Mouse (Mus musculus): ENCODE results near the gene Cfap46.
A peak's percentile ranks its signal among the peaks of the same experiment; 100 is the strongest.
"Not testable (repeated sequence)": the region's sequence is repeated elsewhere in the genome, so short reads cannot be mapped to it uniquely, and the experiment has no call there.

Cfap46 gene

DNA sequence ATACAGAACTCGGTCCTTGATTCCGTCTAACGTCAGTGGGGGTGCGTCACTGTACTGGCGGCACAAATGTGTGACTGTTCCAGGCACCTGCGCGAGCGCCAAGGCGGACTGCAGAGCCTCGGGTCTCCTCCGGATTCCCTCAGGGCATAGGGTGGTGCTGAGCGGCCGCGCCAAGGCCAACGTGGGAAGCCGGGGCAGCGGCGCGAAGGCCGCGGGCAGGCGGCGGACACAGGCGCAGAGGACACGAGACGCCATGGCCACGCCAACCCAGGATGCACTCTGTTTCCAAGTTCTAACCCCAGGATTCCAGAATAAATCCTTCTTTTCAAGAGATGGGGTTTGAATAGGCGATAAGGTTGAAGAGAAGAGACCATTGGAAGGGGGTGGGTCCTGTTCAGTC, 23.7 kb downstream of the Cfap46 start:
- not testable (repeated sequence) for DNase-seq

DNA sequence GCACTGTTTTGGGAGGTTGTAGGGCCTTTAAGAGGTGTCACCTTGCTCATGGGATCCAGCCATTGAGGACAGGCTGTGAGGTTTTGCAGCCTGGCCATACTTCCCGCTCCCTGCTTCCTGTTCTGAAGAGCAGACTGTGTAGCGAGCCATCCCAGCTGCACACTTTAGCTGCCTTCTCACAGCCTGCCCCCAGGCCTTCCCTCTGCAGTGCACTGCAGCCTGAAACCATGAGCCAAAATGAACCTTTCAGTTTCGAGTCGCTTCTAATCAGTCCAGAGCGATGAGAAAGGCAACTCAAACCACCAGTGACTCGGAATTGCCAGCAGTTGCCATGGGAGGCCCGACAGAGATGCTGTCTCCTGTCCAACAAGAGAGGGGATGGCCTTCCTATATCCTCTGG, 33.9 kb downstream of the Cfap46 start:
- DNase-seq, result no peak

DNA sequence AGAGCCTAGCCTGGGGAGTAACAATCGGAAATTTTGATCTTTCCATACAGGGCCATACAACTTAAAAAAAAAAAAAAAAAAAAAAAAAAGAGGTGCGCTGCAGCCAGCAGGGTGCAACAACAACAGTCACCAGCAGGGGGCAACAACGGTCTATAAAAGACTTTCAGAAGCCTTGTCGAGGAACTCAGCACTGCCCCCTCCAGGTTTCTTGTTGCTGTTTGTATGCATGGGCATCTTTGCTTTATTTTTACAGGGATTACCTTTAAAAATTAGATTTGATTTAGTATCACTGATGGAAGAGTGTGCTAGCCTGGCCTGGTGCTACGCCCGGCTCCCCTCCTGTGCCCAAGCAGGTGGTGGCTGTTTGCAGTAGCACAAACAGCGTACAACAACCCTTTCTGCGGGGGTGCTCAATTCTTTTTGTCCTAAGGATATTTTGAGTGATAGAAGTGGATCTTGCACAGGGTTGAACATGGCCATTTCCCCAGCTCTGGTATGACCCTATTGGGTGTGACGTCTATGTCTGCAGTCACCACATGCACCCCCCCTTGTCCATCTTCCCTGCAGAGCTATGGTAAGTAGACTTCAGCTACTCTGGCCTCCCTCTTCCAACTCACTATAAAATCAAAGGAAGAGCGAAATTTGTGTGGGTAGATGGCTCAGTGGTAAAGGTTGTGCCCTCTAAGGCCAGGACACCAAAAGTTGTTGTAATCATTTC, 35.4 kb downstream of the Cfap46 start:
- peak; percentile 99 for DNase-seq

- DNase-seq, result no peak
Observed at GRCm38 (mm10) chr7:139633393-139633792, 50.2 kb downstream of the Cfap46 start.

DNA sequence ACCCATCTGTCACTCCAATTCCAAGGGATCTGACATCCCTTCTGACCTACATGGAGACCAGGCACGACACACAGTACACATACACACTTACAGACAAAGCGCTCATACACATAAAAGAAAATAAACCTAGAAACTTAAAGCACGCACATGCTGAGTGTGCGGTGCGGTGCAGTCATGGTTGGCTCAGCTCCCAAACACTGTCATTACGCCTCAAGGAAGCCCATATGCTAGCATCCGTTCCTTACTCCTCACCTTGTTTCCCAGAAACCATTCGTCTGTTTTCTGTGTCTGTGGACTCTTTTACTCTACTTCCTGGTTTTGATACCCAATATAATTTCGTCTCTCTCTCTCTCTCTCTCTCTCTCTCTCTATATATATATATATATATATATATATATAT, 58.5 kb downstream of the Cfap46 start:
- no peak for DNase-seq

DNA sequence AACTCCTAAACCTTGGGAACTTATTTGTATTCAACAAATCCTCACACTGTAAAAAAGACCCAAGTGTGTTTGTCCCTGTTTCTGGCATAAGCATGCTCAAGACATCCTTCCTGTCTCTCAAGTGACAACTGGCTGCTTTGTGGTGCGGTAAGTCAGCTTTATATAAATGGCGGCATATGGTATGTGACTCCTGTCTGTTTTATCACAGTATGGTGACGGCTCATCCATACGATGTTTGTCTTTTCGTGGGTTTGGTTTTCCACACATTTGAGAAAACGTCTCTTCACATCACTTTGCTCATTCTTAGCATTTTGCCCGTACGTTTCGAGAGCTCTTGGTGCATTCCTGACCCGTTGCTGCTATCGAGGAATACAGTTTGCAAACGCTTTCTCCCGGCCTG, 61.0 kb downstream of the Cfap46 start:
- no peak for DNase-seq

- peak; percentile 69 for DNase-seq
Observed at GRCm38 (mm10) chr7:139615767-139616766, 67.5 kb downstream of the Cfap46 start.

GRCm38 (mm10) chr7:139610328-139610727, 73.3 kb downstream of the Cfap46 start:
- DNase-seq, result no peak

- no peak for DNase-seq
Observed at GRCm38 (mm10) chr7:139595862-139596261, 87.8 kb downstream of the Cfap46 start.

DNA sequence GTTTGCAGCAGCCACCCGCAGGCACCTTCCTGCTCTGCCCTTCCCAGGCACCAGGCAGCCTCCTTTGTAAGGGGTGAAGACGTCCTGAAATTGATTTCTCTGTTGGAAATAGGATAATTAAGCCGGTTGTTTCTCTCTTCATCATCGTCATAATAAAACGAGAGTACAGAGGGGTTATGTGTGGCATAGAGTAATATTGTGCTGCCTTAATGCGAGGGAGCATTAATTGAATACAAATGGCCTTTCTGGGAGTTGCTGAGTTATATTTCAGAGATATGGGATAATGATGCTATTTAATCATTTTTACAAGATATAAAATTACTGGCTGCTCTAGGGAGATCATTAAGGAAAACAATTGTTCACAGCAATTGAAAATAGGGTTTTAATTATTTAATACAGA, 88.3 kb downstream of the Cfap46 start:
- no peak for DNase-seq

DNA sequence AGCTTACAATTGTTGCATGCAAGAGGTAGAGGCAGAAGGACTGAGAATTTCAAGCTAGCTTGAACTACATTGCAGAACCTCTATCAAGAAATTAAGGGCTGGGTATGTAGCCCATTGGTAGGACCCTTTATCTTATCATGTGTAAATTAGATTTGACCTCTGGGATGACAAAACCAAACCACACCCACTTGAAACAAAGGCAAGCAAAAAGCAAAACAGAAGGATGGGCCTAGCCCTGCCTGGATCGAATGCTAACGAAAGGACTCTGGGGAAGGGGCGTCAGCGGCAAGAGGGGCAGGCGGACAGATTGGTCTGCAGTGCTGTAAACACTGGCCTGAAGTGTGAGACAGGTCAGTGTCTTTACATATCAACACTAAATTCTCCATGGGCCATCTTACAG, 92.3 kb downstream of the Cfap46 start:
- DNase-seq, result no peak

DNA sequence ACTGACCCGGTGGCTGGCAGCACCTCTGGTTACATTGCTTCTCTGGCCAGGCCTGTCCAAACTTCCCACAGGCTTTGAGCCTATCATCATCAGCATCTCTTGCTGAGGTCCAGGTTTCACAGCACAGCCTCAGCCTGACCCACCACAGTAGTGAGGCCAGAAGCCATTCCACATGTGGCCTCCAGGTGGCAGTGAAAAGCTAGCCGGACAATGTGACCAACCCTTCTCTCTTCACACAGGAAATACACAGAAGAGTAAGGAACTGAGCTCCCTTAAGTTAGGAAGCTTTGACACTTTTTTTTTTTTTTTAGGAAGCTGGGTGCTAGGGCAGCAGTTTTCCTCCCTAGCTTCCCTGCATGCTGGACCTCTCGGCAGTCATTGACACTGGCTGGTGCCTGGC, 93.3 kb downstream of the Cfap46 start:
- peak; percentile 30 for DNase-seq

- DNase-seq, result no peak
Observed at GRCm38 (mm10) chr7:139587919-139588318, 95.7 kb downstream of the Cfap46 start.

DNA sequence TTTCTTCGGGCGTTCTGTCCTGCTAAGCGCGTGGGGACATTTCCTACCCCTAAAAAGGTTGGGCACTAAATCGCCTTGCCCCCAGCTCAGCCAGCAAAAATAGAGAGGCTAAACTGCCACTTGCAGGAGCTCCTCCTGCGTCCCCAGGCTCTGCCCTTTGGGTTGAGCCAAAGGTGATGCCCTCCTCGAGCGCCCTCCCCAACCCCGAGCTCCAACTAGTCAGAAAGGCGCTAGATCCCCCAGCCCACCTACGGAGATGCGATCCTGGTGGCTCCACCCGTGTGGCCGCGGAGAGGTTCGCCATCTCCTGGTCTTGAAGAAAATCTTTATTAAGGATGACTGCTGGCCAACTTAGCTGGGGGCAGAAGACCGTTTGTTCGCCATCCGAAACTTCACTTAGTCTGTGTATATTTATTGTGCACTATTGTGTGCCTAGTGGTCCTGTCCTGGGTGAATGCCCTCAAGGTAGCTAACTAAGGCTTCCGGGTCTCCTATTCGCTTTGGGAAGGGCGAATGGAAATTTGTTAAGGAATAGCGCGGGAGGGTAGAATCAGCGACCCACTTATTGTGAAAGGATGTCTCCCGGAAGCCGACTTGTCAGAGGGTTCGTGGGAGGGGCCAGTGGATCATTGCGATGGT, 98.3 kb downstream of the Cfap46 start:
- no peak for DNase-seq

- DNase-seq, result no peak
Observed at GRCm38 (mm10) chr7:139584221-139585175, 99.1 kb downstream of the Cfap46 start.

GRCm38 (mm10) chr7:139583094-139583737, 100.4 kb downstream of the Cfap46 start:
- no peak for DNase-seq

- DNase-seq, result no peak
Observed at GRCm38 (mm10) chr7:139582595-139582994, 101.0 kb downstream of the Cfap46 start, which contains the start of gene Nkx6-2. Nkx6-2 (minus strand) TSS chr7:139582797.

DNA sequence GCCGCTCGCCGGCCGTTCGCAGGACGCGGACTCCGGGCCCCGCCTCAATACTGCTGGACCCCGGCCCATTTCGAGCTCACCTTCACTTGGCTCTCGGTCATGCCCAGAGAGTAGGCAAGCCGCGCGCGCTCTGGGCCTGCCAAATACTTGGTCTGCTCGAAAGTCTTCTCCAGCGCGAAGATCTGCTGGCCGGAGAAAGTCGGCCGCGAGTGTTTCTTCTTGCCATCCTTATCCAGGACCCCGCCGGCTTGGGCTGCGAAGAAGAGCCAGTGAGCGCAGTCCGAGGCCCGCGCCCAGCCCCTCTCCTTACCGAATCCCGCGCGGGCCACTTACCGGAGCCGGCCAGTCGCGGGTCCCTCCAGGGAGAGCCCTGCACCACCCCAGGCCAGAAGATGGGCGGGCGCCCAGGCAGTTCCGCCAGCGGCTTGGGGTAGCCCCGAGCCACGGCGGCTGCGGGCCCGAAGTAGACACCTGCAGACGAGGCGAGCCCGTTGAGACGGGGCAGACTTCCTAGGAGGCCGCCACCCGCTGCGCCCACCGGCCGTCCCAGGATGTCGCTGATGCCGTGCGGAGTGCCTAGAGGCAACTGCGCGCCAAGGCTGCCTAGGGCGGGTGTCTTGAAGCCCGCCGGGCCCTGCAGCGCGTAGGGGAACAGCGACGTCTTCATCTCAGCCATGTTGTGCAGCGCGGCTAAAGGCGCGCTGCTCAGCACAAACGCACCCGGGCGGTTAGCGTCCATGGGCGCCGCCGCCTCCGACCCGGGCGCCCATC, 101.6 kb downstream of the Cfap46 start:
- DNase-seq, result no peak

DNA sequence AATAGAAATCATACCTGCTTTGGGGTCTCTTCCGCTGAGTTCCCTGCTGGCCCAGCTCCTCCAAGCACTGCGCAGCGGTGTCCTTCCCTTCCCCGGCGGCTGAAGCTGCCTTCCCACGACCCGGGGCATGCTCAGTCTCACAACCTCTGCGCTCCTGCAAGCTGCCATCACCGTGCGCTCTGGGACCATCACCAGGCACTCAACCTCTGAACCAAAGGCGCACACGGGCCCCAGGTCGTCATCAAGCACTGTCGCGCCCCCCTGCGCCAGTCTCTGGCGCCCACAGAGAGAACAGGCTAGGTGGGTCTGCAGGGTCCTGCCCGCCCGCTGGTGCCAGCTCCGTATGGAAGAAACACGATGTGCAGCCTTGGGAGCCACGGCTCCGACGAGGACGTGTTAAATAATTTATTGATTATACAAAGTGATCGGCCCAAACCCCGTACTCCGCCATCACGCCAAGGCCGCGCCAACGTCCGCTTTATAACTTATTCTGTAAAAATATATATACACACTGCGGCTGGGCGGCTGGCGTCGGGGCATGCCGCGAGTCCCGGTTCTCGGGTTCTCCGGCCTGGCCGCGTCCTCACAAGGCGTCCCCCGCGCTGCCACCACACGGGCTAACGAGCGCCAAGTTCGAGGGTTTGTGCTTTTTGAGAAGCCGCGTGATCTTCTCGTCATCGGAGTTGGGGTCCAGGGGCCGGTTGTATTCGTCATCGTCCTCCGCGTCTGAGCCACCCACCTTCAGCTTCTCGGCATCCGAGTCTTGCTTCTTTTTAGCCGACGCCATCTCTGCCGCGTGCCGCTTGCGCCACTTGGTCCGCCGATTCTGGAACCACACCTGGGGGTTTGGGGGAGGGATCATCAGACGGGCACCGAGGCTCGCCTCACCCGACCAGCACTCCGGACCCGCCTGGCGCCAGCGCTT, 102.5 kb downstream of the Cfap46 start:
- DNase-seq, result no peak
